Mouse (Mus musculus): ENCODE data around the gene Ccdc38.

Ccdc38 gene

DNA sequence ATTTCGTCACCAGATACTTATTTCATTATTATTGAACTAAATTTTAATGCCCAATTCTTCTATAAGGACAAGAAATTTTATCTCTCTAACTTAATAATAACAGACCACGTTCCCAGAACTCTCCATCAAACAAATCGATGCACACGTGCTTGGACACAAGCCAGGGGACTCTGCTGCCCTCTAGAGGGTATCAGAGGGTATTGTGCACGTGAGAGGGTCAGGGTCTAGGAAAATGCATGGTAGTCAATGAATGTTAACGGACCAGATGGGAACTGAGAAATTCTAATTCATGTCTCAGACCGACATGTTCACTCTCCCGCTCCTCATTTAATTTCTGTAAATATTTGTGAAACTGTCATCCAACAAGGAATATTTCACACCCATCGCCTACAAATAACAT, 67.6 kb downstream of the Ccdc38 start:
- DNase-seq (ENCODE audit: low spot score in 2 of 2) = no peak

GRCm38 (mm10) chr10:93609236-93609635, 68.8 kb downstream of the Ccdc38 start:
- no peak for DNase-seq (ENCODE audit: low spot score in 2 of 2)

DNA sequence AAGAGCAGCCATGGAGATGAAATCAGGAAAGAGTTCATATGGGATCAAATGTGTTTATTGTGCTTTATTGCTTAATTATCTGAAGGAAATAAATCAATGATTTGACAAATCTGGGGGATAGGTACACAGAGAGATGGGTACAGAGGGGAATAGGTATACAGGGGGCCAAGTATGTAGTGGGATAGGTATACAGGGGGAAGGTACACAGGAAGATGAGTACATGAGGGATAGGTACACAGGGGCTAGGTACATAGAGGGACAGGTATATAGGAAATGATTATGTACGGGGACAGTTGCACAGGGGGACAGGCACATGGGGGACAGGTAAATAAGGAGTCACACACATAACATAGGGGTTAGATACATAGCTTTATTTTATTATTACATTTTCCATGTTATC, 70.5 kb downstream of the Ccdc38 start:
- DNase-seq (ENCODE audit: low spot score in 2 of 2) = no peak

- DNase-seq (ENCODE audit: low spot score in 2 of 2) = no peak
Observed at GRCm38 (mm10) chr10:93611419-93612007, 71.1 kb downstream of the Ccdc38 start.

DNA sequence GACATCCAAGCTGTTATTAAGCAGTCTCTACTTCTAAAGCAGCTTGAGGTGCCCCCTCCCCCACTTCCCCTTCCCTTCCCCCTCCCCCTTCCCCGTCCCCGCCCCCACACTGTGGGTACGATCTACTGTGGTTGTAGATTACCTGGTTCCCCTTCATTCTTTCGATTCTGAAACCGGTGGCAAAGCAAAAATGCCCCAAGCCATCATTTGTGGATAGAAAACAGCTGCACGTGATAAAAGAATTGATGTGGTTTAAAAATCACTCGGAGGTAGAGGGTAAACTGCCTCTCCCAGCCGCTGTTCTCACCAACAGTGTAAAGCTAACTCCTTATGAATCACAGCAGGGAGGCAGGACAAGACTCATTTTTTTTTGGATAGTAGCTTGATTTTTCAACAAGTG, 74.4 kb downstream of the Ccdc38 start:
- no peak for DNase-seq (ENCODE audit: low spot score in 2 of 2)

GRCm38 (mm10) chr10:93620438-93621179, 80.2 kb downstream of the Ccdc38 start:
- no peak for DNase-seq (ENCODE audit: low spot score in 2 of 2)

- DNase-seq (ENCODE audit: low spot score in 2 of 2) = no peak
Observed at GRCm38 (mm10) chr10:93623725-93624124, 83.3 kb downstream of the Ccdc38 start.

GRCm38 (mm10) chr10:93624151-93624550, 83.7 kb downstream of the Ccdc38 start:
- no peak for DNase-seq (ENCODE audit: low spot score in 2 of 2)

DNA sequence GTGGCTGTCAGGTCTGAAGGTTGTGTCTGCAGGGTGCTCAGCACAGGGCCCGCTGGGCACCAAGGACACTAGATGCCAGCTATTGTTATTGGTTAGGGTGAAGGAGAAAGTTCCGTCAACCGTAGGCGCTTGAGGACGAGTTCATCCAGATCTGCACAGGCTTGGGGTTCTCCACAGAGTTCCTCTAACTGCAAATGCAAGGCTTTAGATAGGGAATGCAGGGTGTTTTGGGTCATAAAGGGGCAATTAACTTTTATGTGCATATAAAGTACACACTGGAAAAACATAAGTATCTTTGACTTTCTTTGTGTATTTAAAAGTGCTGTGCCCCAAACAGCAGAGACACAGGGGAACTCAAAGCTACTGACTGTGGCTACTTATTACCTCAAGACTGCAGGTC, 89.9 kb downstream of the Ccdc38 start:
- DNase-seq (ENCODE audit: low spot score in 2 of 2) = no peak

- DNase-seq (ENCODE audit: low spot score in 2 of 2) = no peak
Observed at GRCm38 (mm10) chr10:93632086-93632485, 91.7 kb downstream of the Ccdc38 start.

GRCm38 (mm10) chr10:93633563-93633962, 93.1 kb downstream of the Ccdc38 start:
- DNase-seq (ENCODE audit: low spot score in 2 of 2) = no peak
